Mouse (Mus musculus) retina, postnatal 7 days (tissue): ENCODE measurements around the gene Sipa1l3.
A peak's percentile ranks its signal among the peaks of the same experiment; 100 is the strongest.

ENCODE experiments used
- DNase-seq: peaks from one replicate; pipeline ENCODE4 v3.0.0-alpha.2; 2012; ENCODE audit warnings: low read depth, low spot score

Sipa1l3 gene

DNA sequence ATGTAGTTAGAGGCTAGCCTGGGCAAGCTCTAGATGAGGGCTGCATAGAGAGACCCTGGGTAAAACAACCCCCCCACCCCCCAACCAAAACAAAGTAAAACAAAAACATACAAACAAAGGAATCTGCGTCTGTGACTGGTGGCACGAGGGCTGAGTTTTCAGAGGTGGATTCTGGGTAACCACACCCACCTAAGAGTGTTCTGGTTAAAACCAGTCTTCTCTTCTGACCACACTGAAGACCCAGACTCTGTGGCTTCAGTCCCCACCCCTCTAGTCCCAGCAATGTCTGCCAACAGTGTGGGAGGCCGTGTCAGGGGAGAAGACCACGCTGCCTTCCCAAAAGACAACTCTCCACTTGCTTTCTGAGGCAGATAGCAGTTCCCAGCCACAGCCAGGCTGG lies 72.3 kb downstream of the Sipa1l3 start:
- DNase-seq, result no peak

DNA sequence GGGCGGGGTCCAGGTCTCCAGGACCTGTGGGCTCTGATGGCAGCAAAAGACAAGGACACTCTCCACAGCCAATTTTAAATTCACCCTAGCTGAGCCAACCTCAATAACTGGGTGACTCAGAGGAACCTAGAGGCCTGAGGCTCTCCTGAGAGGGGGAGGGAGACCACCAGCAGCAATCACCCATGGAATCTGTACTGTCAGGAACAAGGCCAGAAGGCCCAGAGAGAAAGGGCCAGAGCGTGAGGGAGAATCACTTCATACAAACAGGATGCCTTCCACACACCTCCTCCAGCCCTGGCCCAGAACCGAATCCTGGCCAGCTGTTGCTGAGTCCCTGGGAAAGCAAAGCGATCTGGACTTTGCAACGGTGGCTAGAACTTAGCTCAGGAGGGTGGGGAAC lies 73.9 kb downstream of the Sipa1l3 start:
- no peak for DNase-seq

DNA sequence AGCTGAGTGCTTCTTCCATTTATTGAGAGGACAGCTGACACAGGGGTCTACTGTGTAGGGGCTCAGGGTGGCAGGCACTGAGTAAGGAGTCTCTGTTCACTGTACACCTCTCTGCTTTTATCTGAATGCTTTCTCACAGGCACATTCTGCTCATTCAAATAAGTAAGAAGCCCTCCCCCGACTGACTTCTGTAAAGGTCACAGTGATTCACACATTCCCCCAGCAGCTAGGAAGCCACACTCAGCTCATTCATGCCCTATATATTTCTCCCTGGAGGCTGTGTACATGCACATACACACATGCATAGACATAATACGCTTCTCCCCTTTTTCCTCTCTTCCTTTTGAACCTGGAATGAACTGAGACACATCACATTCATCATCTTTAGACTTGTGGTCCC lies 74.4 kb downstream of the Sipa1l3 start:
- DNase-seq, result no peak

GRCm38 (mm10) chr7:29441793-29442192 lies 76.6 kb downstream of the Sipa1l3 start:
- peak; percentile 53 for DNase-seq

DNA sequence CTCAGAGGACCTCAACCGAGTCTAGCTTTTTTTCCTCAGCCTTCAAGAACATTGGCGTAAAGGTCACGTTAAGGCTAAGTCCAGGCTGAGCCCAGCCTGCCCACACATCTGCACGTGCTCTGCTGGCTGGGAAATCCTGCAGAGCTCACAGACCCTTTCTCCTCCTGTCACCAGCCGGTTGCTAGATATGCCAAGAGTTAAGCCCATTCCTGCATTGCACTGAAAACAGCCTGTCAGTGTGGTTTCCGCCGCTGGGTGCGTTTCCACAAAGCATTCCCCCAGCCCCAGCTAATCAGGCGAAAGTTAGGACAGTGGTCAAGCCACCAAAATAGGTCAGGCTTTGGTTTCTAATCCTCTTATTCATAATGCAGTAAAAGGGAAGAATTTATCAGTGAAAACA lies 77.3 kb downstream of the Sipa1l3 start:
- DNase-seq, result no peak

DNA sequence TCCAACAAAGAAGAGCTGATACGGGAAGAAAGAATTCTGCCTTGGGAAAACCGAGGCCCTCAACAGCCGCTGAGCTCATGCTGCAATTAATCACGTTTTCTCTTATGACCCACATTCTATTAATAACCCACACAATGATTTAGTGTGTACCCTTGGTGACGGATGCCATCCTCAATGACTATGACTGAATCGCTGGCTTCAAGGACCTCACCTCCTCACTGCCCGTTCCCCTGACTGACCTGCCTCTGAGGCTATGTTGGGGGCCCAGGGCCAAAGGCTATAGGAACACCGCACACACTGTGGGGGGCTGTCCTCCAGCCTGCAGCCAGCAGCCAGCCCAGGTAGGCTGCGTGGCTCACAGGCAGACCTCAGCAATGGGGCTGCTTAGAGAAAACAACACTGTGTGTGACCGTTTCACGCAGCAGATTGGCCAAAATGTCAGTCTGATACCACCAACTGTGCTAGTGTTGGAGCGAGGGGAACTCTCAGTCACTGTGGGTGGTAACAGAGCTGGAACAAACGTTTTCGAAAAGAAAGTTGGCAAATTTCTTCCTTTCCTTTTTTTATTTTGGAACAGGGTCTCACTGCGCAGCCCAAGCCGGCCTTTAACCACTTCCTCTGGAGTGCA lies 79.7 kb downstream of the Sipa1l3 start:
- no peak for DNase-seq

DNA sequence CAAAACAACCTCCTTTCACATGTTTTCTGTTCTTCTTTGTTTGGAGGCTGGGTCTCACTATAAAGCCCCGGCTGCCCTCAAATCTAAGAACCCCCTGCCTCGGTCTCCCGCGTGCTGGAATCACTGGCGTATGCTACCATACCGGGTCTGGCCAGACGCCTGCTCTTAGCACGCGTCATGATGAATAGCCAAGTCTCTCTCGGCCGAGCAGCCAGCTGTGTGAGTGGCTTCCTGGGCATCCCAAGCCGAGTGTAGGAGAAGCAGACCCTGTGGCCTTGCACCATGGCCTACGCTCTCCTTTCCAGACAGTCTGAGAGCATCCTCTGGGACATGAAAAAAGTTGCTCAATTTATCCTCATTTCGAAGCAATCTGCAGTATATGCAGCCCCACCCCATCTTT lies 80.2 kb downstream of the Sipa1l3 start:
- no peak for DNase-seq

- no peak for DNase-seq
Measured at GRCm38 (mm10) chr7:29437072-29437471, 81.4 kb downstream of the Sipa1l3 start.

GRCm38 (mm10) chr7:29434313-29435035 lies 84.0 kb downstream of the Sipa1l3 start:
- no peak for DNase-seq

DNA sequence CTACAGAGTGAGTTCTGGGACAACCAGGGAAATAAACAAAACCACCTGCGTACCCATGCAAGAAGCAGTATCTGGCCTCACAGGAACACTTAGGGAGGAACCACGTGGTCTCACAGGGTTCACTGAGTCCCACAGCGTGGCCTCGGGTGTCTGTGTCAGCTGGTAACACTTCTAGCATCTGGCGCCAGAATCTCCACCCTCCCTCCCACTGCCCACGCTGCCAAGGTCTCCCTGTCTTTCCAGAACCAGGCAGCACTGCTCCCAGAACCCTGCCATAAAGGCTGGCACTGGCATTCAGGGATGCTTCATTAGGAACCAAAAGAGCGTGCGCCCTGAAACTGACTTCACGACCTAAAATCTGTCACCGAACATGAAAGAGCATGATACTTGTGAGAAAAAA lies 84.7 kb downstream of the Sipa1l3 start:
- no peak for DNase-seq

DNA sequence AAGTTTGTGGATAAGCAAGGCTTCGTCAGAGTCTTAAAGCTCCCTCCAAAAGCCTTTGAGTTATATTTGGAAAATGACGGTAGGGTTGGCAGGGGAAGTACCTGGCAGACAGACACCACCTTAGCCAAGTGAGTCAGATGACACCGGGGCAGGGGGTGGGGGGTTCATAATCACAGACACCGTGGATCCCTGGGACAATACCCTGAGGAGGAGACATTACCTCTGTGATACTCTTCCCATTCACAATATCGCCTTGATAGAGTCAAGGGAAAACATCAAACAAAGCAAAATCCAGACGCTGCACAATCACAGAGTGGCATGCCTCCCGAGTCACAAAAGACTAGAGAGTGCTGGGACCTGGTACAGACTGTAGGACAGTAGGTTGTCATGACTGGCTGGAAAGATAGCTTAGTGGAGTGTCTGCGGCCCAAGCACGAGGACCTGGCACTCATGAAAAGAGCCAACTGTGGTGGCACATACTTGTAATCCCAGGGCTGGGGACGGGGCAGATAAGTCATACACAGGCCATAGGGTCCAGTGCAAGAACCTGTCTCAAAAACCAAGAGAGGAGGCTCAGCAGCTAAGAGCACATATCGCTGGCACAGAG lies 85.4 kb downstream of the Sipa1l3 start:
- no peak for DNase-seq

- no peak for DNase-seq
Measured at GRCm38 (mm10) chr7:29432180-29432946, 86.1 kb downstream of the Sipa1l3 start.

- DNase-seq, result no peak
Measured at GRCm38 (mm10) chr7:29430739-29431211, 87.7 kb downstream of the Sipa1l3 start.

DNA sequence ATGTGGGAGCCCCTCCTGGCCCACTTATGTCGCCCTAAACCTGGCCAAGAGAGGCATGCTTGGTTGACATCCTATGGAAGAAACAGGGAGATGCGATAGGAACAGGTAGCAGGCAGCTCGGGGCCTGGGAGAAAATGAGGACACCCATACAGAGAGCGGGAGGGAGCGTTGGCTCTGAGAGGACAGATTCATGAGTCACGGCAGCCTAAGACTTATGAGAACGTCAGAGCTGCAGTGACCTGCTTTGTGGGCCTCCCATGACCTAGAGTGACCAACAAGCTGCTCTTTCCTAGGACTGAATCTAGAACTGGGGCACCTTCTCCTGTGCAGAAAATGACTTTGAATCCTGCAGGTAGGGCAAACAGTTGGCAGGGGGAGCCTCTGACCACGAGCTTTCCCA lies 92.4 kb downstream of the Sipa1l3 start:
- no peak for DNase-seq

DNA sequence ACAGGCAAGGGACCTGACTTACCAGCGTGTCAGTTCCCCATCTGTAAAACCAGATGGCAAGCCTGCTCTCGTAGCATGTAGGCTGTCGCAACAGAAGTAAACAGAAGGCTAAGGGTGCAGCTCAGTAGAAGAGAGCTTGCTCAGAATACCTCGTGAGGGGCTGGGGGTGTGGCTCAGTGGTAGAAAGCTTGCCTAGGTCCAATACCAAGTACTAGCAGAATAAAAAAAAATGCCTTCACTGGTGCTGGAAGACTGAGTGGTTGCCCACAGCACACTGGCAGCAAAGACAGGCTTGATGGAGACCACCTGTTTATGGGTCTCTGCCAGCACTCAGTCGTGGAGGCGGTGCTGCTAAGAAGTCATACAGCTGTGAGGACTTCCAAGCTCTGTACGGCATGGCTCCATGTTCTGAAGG lies 93.0 kb downstream of the Sipa1l3 start:
- DNase-seq, result no peak

DNA sequence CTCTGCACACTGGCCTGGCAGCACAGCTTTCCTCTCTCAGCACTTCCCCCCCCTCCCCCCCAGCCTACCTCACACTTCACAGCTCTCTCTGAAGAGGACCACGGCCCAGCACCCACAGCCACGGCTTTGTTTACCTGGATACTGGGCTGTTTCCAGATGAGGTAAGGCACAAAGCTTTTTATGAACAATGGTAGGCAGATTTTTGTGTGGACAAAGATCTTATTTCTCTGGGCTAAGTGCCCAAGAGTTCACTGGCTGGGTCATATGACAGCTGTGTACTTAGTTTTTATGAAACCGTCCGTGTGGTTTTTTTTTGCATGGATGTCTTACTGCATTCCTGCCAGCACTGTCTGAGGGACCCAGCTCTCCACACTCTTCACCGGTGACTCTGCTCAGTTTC lies 93.8 kb downstream of the Sipa1l3 start:
- DNase-seq, result no peak

GRCm38 (mm10) chr7:29421909-29422244 lies 96.6 kb downstream of the Sipa1l3 start:
- DNase-seq, result no peak

GRCm38 (mm10) chr7:29421240-29421908 lies 97.1 kb downstream of the Sipa1l3 start:
- DNase-seq, result no peak

- no peak for DNase-seq
Measured at GRCm38 (mm10) chr7:29419836-29420235, 98.6 kb downstream of the Sipa1l3 start.

GRCm38 (mm10) chr7:29418231-29418630 lies 100.2 kb downstream of the Sipa1l3 start:
- DNase-seq, result no peak

- no peak for DNase-seq
Measured at GRCm38 (mm10) chr7:29417332-29418069, 100.9 kb downstream of the Sipa1l3 start.
